Mouse (Mus musculus): ENCODE data around the gene Dhx40. TPM values are rescaled to one million over a fixed set of nuclear protein-coding genes. Genes with fewer than 3 reads are reported as not detected.

Dhx40 gene
- 10 to 100 TPM; 21.2 to 27.0 TPM for total RNA-seq (2021)
- long read RNA-seq, experiment 1, transcript Dhx40-201 (18 exons, 3,813 nt) = major isoform, 13 of 18 reads
- long read RNA-seq, experiment 1, partial matches to known transcripts = 4 of 18 reads
- long read RNA-seq, experiment 1, other reads (novel, unspliced or antisense) = 1 of 18 reads
- long read RNA-seq, experiment 2, transcript Dhx40-201 (18 exons, 3,813 nt) = major isoform, 28 of 44 reads
- long read RNA-seq, experiment 2, partial matches to known transcripts = 11 of 44 reads
- long read RNA-seq, experiment 2, other reads (novel, unspliced or antisense) = 5 of 44 reads

DNA sequence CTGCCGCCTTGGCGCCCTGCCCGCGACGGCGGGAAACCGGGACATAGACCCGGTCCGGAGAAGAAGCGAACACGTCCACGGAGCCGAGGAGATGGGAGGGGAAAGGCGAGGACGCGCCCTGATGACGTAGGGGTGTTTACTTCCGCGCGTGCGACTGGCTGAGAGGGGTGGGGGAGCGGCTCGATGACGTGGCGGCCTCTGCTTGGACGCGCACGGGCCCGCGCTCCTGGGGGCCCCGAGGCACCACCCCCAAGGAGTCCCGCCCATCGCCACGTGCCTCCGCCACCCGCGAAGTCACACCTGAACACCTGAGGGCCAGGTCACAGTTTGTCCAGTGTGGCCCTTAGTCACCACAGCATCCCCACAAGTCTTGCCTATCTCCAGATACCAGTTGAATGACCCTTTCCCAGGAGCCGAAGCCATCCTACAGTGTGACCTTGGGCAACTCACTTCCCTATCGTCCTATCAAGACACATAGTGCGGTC, at the start of gene Dhx40:
Dhx40 (minus strand) TSS at position 242 of the 485 bp plus-strand sequence.
- DNase-seq (ENCODE audit: low spot score in 2 of 2) = peak; percentile 86 to 93

DNA sequence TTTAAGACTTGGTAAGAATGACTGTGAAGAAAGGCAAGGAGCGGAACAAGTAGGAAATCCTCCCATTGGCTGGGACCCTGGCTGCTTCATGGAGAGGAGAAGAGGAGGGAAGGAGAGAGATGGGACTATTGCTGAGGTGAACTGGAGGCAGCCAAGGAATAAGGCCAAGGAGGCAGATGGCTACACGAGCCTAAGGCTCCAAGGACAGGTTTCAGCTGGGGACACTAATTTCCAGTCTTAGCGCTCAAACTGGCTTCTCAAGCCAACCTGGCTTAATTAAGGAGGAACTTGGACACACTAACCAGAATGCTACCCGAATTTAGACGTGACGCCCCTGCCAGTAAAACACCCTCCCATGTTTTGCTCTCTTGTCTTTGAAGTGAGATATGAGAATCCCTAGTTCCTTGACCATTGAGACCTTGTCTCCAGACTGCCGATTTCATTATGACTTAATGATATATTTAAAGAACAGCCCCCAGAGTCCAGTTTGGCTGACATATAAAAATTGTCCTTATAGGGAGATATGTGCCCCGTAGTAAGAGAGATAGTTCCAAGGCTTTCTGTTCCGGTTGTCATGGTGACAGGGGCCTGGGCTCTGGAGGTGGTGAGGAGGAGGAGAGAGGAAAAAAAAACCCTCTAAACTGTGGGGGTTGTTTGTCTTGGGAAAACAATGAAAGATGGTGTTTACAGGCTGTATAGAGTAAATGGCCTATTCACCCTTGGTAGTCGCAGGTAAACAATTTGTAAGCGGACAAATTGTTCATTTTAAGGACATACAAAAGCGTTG, 48.3 kb upstream of the Dhx40 start:
- DNase-seq (ENCODE audit: low spot score in 2 of 2) = no peak

DNA sequence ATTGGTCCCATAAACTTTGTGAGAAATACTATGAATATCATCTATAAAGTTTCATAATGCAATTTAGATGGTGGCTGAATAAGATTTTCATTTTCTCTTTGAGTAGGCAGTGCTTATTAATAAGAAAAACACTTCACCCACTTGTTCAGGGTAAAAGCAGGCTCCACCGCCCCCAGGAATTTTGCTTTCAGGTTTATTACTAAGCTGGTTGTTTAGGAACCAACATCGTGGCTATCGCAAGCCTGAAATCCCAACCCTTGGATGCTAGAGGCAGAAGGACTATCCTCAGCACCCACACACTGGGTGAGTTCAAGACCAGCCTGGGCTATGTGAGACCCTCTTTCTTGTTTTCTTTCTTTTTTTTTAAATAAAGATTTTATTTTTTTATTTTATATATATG, 45.5 kb upstream of the Dhx40 start:
- DNase-seq (ENCODE audit: low spot score in 2 of 2) = no peak

DNA sequence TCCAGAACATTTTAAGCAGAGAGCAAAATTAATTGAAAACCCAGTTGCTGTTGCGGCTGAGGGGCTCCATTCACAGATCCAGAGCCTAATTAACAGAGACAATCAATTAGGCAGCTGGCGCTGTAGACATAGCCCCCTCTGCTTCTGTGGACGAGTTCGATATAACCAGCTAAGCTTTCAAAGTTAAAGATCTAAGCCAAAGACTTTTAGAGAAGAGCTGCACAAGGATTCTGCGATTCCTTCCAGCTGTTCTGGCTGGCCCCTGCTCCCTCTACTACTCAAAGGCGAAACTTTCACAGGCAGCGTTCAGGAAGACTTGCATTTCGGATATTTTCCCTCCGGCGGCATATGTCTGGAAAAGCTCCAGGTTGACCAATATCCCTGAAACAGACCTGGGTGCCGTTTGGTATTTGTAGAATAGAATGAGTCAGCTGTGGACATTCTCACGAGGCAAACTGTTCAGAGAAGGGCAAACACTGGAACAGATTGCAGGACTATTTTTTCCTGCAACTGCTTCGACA, 45.0 kb upstream of the Dhx40 start:
- peak in 1 of 2 experiments; percentile 26 for DNase-seq (ENCODE audit: low spot score in 2 of 2)

DNA sequence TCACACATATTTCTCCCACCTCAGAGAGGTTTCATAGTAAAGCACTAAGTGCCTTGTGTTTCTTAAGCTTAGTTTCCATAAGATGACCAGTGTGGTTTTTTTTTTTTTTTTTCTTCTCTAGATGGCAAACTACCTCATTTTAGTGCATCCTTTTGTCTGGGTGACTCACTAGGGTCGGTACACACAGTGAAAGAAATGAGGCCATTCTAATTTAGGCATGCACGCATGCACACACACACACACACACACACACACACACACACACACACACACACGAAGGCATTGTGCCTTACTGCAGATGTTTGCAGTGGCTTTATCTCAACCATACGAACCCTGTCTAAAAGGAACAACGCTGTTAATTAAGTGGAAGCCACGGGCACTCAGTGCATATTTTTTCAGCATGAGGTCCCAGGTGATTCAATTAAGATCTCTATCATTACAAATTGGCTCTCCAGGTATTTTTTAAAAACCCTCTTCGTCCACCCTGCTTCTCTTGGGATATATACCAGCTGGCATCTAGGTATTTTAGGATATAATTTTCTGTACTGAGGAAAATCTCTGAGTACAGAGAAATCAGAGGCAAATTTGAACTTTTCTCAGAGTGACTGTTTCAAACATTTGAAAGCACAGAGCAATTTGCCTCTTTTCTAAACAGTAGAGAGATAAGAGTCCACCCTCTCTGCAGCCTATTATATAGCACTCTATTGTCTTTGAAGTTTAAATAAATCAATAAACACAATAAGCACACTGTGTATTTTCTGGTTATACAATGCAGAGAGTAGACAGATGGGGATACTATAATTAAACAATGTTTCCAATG, 44.4 kb upstream of the Dhx40 start:
- no peak for DNase-seq (ENCODE audit: low spot score in 2 of 2)

DNA sequence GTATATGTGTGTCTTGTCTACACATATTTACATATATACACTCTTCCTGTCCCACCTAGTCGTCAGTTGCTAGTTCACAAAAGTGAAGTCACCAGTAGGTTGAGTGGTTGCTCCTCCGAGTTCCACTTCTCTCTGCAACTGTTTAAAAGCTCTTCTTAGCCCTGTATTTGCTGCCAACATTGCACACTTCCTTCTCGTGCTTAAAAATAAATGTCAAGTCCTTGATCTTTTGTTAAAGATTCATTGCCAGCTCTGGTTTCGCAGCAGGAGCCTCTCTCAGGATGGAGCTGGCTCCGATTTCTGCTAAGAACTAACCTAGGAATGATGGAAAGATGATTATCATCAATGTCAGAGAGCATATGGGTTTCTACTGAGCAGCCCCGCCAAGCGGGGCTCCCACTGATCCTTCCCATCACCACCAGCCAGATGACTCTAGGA, 43.7 kb upstream of the Dhx40 start:
- DNase-seq (ENCODE audit: low spot score in 2 of 2) = no peak

DNA sequence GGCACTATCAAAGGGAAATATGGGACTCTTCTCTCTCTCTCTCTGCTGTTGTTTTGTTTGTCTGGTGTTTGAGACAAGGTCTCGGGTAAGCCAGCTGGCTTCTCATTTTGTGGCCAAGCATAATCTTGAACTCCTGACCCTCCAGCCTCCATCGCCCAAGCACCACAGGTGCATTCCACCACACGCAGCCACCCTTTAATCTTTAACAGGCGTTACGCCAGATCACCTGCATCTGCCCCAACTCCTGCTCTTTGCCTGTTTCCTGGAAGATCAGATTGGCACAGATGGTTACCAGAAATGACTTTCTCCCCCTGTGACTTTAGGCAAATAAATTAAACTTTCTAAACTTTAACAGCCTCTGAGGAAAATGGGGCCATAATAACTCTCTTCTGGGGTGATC, 36.3 kb upstream of the Dhx40 start:
- DNase-seq (ENCODE audit: low spot score in 2 of 2) = no peak

DNA sequence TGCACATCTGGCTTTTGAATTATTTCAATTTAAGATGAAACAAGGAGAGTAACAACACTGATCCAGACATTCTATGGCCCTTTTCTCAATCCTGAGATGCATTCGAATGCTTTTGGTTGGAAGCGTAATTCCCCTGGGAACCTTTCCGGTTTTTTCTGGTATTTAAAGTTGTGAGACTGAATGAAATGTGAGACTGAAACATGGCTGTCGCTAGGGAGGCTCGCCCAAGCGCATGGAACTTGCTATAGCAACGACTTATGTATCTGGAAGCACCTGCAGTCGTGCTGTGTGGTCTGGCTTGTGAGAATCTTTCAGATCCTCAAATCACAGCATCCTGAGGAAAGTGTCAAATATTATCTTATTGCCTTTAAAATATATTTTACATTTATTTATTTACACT, 33.7 kb upstream of the Dhx40 start:
- no peak for DNase-seq (ENCODE audit: low spot score in 2 of 2)

DNA sequence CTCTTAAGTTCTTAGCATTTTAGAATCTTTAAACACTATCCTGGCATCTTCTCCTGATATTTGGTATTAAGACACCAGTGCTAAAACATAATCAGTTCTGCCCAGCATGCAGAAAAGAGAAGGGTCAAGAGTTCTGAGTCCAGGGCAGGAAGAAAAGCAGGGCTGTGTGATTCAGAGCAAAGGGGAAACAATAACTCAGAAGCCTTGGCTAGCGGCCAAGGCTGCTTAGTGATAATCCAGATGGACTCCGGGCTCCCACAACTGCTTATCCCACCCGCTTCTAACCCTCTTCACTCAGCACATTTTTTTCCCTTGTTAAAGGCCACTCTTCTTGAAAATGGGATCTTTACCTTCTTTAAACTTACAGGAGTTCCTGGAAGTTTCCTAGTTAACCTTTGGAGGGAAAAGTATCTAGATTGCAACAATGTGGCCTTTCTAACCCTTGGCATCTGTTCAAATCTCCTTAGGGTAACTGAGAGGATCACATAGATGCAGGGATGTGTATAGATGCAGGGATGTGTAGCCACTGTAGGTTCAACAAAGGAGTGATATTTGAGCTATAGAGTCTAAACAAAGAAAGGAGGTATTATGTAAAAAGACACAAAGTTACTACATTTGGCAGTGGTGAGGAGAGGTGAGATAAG, 33.1 kb upstream of the Dhx40 start:
- DNase-seq (ENCODE audit: low spot score in 2 of 2) = peak; percentile 62 to 69

DNA sequence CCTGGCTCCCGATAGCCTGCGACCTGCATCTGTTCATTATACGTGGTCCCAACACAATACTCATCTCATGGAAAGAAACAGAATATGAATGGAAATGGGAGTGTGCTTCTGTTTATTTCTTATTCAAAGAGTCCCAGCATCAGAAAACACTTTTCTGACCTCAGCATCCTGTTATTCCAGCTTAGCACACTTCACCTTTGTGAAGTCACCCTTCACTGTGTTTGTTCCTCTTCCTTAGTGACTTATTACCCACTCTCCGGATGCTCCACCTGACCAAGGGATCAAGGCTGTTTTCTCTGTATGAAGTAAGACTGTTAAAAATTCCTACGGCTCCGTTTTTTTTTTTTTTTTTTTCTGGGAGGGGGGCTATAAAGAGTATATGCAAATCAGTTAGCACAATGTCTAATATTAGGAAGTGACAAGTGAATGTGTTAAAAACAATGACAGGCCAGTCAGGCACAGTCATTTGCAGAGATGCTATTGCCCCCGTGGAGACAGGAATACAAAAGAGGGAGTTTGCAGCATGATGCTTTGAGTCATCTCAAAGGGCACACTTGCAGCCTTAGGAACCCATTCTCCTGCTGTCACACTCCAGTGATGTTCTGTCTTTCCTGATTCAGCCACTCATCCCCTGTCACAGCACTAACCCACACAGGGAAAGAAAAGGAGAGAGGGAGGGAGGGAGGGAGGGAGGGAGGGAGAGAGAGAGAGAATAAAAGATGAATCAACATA, 32.3 kb upstream of the Dhx40 start:
- DNase-seq (ENCODE audit: low spot score in 2 of 2) = no peak

DNA sequence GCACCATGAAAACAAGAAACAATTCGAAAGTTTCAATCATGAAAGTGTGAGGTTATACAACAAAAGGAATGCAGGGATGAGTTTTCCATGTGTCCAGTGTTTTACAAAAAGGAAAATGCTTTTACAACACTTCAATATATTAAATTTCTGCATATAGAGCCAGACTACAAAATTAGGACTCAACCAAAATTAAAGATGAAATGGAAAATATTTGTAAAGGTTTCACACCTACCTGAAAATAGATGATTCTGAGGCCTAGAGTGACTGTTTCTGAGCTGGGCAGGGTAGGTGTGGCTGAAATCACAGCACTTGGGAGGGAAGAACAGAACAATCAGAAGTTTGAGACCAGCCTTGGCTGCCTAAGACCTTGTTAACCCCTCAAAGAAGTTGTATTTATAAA, 31.2 kb upstream of the Dhx40 start:
- DNase-seq (ENCODE audit: low spot score in 2 of 2) = peak in 1 of 2 experiments; percentile 4

DNA sequence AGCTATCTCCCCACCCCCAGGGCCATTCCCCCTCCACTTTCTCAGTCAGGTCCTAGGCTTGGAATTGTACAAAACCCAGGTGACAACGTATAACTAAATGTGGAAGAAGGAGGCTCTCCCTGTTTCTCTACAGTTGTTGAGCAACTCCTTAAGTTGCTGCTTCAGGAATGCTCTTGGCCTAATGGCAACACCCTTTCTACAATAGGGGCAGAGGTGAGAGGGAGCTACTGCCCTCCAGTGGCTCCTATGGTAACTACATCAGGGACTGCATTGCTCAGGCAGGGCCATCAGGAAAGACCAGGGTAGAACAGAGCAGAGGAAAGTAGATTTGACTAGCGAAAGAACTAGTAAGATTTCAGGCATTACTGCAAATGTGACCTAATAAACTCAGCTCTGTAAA, 28.8 kb upstream of the Dhx40 start:
- peak; percentile 78 to 81 for DNase-seq (ENCODE audit: low spot score in 2 of 2)

DNA sequence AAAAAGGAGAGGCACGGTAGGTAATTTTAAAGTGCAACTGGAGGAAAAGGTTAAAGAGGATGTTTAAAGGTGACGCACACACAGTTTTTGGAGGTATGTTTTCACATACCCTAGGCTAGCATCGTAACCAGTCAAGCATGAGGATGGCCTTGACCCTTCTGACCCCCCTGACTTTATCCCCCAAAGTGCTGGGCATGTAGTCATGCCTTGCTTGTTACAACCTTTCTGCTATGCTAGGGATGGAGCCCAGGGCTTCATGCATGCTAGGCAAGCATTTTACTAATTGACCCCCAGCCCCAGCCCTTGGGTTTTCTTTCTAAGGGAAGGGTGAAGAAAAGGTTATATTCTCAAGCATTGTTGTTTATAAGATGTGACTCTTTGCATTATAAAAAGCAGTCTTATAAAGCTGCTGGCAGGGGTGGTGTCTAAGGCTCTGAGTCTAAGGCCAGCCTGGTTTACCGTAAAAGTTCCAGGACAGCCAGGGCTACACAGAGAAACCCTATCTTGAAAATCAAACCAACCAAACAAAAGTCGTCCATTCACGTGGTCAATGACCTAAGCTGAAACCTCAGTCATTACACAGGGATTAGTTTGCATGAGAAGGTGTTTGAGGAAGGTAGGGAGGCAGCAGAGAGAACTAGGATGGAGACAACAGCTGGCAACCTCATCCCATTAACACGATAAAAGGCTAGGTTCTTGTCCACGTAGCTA, 27.2 kb upstream of the Dhx40 start:
- no peak for DNase-seq (ENCODE audit: low spot score in 2 of 2)

DNA sequence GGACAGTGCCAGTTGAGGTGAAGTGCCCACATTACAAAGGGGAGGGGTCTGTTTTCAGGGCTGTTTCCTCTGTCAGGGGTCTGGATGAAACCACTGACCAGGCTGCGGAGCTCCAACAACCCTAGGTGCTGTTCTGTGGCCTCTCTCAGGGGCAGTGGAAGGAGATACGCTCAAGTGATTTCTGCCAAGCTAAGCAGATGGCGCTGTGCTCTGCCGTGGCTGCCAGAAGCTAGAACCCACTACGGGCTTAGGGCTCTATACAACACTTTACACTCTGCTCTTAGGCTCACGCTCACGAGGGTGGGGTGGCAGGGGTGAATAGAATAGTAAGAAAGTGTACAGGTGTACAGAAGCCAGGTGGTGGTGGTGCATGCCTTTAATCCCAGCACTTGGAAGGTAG, 26.5 kb upstream of the Dhx40 start:
- no peak for DNase-seq (ENCODE audit: low spot score in 2 of 2)

DNA sequence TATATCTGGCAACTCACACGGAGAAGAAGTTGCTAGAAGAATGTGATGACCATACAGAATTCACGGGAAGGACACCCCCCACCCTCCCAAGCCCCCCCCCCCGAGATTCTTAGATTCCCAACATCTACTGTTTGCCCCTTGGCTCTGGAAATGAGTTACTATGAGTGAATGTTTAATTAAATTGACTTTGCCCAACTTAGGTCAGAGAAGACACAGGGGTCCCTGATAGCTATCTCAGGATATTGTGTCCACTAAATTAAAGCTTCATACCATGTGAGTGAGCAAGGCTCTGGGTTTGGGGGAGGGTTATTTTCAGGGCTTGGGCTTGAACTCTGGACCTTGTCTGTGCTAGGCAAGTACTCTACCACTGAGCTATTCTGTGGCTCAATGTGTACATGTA, 25.6 kb upstream of the Dhx40 start:
- DNase-seq (ENCODE audit: low spot score in 2 of 2) = no peak

DNA sequence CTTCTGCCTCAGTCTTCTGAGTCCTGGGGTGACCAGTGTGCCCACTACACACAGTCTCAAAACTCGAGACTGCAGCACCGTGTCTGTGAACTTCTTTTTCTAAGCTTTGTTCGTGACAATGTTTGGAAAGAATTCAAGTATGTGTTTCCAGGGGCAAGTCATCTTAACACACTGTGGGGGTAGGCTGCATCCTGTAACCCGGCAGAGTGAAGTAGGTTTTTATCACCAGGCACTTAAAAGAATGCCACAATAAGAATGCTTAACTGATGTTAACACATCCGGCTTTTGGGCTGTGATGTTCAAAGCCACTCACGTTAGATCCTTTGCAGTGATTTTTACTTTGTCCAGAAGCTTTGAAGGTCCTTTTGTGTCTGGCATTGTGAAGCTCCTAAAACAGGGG, 20.9 kb upstream of the Dhx40 start:
- no peak for DNase-seq (ENCODE audit: low spot score in 2 of 2)

DNA sequence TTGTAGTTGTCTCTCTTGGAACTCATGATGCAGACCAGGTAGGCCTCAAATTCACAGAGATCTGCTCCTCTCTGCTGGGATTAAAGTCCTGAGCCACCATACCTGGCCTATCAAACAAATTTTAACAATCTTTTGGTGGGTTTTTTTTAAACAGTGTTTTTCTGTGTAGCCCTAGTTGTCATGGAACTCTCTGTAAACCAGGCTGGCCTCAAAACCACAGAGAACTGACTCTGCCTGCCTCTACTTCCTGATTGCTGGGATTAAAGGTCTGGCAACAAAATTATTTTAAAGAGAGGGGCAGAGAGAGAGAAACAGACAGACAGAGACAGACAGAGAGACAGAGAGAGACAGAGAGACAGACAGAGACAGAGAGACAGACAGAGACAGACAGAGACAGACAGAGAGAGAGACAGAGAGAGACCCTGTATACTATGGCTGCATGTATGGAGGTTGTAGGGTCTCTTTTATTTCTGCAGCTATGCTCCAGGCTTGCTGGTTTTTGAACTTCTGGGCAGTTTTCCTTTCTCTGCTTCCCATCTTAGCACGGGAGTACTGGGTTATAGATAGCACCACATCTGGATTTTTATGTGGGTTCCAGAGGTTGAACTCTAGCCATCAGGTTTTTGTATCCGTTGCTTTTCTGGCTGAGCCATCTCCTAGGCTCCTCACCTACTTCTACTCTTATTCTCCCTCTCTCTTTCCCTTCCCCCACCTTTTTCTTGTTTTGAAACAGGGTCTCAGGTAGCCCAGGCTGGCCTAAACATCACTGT, 20.1 kb upstream of the Dhx40 start:
- DNase-seq (ENCODE audit: low spot score in 2 of 2) = no peak

DNA sequence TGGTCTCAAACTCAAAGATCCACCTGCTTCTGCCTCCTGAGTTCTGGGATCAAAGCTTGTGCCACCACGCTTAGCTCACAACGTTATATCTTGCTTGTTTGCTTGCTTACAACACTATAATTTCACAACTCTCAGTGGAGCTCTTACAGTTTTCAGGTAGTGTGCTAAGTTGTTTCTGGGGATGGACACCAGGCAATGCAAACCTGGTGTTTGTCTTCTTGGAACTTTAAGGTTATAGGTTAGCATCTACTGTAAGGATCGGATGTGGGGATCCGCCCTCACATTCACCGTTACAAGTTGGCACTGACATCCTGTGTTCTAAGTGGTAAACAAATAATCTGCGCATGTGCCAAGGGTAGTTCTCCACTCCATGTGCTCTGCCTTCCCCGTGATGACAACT, 16.9 kb upstream of the Dhx40 start:
- no peak for DNase-seq (ENCODE audit: low spot score in 2 of 2)

DNA sequence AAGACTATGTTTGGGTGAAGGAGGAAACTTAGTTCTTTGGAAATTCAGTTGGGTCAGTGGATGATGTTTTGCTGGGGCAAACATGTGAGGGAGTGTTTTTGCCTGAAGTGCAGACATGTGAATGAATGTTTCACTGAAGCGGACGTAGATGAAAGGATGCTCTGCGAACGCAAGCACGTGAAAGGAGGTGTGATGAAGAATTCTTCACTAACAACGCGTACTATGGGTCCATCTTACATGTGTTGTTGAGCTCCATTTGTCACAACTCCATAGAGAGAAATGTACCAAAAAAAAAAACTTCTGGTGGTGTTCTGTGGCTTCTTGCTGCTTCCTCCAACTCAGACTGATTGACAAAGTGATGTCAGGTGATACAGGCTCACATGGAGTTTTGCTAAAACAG, 15.0 kb upstream of the Dhx40 start:
- DNase-seq (ENCODE audit: low spot score in 2 of 2) = no peak
